Mouse (Mus musculus): ENCODE data around the gene Guk1. TPM values are rescaled to one million over a fixed set of nuclear protein-coding genes. Genes with fewer than 3 reads are reported as not detected.

Gene Guk1
- total and polyA plus RNA-seq, 3 experiments: 97.5 to 120 (median 113) TPM

DNA sequence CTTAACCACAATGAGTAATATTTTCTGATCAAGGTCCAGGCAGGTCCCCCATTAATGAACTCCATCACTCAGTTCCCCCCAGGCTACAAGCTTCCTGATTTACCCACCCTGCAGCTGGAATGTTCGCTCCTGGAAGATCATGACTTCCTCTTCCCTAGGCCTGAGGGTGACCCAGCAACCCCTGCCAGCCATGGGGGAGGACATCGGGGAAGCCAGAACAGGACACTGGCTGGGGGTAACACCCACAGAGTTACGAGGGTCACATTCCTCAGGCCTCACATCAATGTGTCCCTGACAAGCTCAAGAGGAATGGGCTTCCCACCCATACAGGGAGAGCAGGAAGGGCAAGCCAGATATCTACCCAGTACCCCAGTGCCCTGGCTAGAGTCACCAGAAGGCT lies 22.2 kb downstream of the Guk1 start:
- no peaks in the 10 kb centered on the region for H3K79me2 ChIP-seq (replicated peaks; ENCODE audit: control insufficient read depth, insufficient read depth, low read length)
- no peak overlapping the region for H3K9ac ChIP-seq (ENCODE audit: low read depth, low read length)
- intact Hi-C loops (cut with DNase I): no loop called here
- no peaks in the 10 kb centered on the region for H3K36me3 ChIP-seq (ENCODE audit: control insufficient read depth, insufficient read depth, low read length)
- H3K4me1 ChIP-seq (ENCODE audit: control insufficient read depth, insufficient read depth, low read length): no peaks in the 10 kb centered on the region
- 33% methylated on average over 3 of the region's 3 CpGs for WGBS
- TF ChIP-seq POLR2A (IDR thresholded peaks at IDR 0.05; ENCODE audit: insufficient read depth, low read depth, low read length): no peak
- TF ChIP-seq EP300 (IDR thresholded peaks at IDR 0.05; ENCODE audit: insufficient read depth, low read depth, low read length): no peak
- TF ChIP-seq CTCF (IDR thresholded peaks at IDR 0.05): no peak
- no peak for DNase-seq
- H3K4me3 ChIP-seq: no peak overlapping the region
- no peak overlapping the region for H3K27ac ChIP-seq
- H3K27me3 ChIP-seq (ENCODE audit: control insufficient read depth, insufficient read depth, low read length): no peaks in the 10 kb centered on the region

- WGBS: 25% methylated on average over 2 of the region's 2 CpGs
- intact Hi-C loops (cut with DNase I): no loop called here
Observed at GRCm38 (mm10) chr11:59165616-59166241, 26.3 kb downstream of the Guk1 start.

GRCm38 (mm10) chr11:59164384-59164783 lies 27.6 kb downstream of the Guk1 start:
- peaks cover 9% of the 10 kb centered on the region for H3K4me1 ChIP-seq (ENCODE audit: control insufficient read depth, insufficient read depth, low read length)
- peak overlapping the region; percentile 100 for H3K27ac ChIP-seq
- no peak overlapping the region for H3K9ac ChIP-seq (ENCODE audit: low read depth, low read length)
- WGBS: 57% methylated on average over 9 of the region's 9 CpGs
- H3K27me3 ChIP-seq (ENCODE audit: control insufficient read depth, insufficient read depth, low read length): no peaks in the 10 kb centered on the region
- no peaks in the 10 kb centered on the region for H3K79me2 ChIP-seq (replicated peaks; ENCODE audit: control insufficient read depth, insufficient read depth, low read length)
- TF ChIP-seq POLR2A (IDR thresholded peaks at IDR 0.05; ENCODE audit: insufficient read depth, low read depth, low read length): no peak
- no peak for TF ChIP-seq EP300 (IDR thresholded peaks at IDR 0.05; ENCODE audit: insufficient read depth, low read depth, low read length)
- no peak for TF ChIP-seq CTCF (IDR thresholded peaks at IDR 0.05)
- no peaks in the 10 kb centered on the region for H3K36me3 ChIP-seq (ENCODE audit: control insufficient read depth, insufficient read depth, low read length)
- intact Hi-C loops (cut with DNase I): no loop called here
- H3K4me3 ChIP-seq: no peak overlapping the region
- peak in 1 of 2 experiments; percentile 22 for DNase-seq

More at GRCm38 (mm10) chr11:59165616-59166241, 26.3 kb downstream of the Guk1 start:
- Histone ChIP-seq H3K9ac (ENCODE audit: low read depth, low read length) (no peak overlapping the region), H3K4me1 (ENCODE audit: control insufficient read depth, insufficient read depth, low read length) (peaks cover 9% of the 10 kb centered on the region), H3K4me3 (no peak overlapping the region), H3K79me2 (replicated peaks; ENCODE audit: control insufficient read depth, insufficient read depth, low read length) (no peaks in the 10 kb centered on the region), H3K27ac (no peak overlapping the region), H3K27me3 (ENCODE audit: control insufficient read depth, insufficient read depth, low read length) (no peaks in the 10 kb centered on the region), H3K36me3 (ENCODE audit: control insufficient read depth, insufficient read depth, low read length) (no peaks in the 10 kb centered on the region)
- DNase-seq: no peak
- no peak for TF ChIP-seq POLR2A (IDR thresholded peaks at IDR 0.05; ENCODE audit: insufficient read depth, low read depth, low read length)
- TF ChIP-seq CTCF (IDR thresholded peaks at IDR 0.05): no peak
- no peak for TF ChIP-seq EP300 (IDR thresholded peaks at IDR 0.05; ENCODE audit: insufficient read depth, low read depth, low read length)

DNA sequence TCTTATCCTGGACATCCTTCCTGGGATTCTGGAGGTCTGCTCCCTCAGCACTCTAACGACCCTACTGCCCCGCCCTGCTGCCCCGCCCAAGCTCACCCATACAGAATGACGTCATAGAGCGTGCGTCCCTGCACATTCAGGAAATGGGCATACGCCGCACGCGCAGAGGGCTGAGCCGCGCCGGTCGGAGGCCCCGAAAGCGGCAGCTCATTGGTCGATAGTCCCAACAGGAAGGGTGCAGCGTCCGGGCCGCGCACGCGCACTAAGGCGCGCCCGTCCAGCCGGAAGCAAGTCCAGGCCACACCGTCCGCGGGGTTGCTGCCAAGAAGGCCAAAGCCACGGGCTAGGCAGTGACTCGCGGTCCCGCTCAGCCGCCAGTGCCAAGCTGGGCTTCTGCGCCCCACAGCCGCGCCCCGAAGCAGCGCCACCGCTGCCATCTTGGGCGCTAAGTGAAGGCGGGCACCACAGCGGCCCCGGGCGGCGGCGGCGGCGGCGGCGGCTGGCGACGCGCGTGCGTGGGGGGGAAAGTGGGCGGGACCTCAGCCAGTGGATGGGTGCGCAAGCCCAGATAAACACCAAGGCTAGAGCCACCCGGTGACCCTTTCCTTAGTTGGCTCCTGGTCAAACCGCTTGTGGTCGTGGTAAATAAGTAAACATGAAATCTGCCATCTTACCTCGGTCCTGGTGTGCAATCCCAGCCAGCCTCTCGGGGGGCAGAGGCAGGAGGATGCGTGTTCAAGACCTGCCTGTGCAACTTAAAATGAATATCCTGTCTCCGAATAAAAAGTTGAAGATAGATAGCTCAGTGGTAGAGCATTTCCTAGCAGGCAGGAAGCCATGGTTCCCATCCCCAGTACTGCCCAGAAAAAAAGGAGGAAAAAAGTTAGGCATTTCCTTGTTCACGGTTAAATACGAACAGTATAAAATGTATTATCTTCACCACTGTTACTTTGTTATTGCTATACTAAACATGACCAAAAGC lies 28.5 kb downstream of the Guk1 start, which contains the start of gene Iba57:
Gene Iba57, minus strand, starts transcription at position 485 of the 982 bp plus-strand sequence.
- Histone ChIP-seq H3K27me3 (ENCODE audit: control insufficient read depth, insufficient read depth, low read length) (no peaks in the 10 kb centered on the region), H3K36me3 (ENCODE audit: control insufficient read depth, insufficient read depth, low read length) (no peaks in the 10 kb centered on the region), H3K4me1 (ENCODE audit: control insufficient read depth, insufficient read depth, low read length) (peaks cover 9% of the 10 kb centered on the region), H3K27ac (peak within 1 kb of the TSS; percentile 100), H3K79me2 (replicated peaks; ENCODE audit: control insufficient read depth, insufficient read depth, low read length) (no peaks in the 10 kb centered on the region), H3K9ac (ENCODE audit: low read depth, low read length) (peak within 1 kb of the TSS; percentile 95), H3K4me3 (peak within 1 kb of the TSS; percentile 77)
- DNase-seq: peak; percentile 96 to 99
- peak; percentile 78 for TF ChIP-seq POLR2A (IDR thresholded peaks at IDR 0.05; ENCODE audit: insufficient read depth, low read depth, low read length)
- TF ChIP-seq EP300 (IDR thresholded peaks at IDR 0.05; ENCODE audit: insufficient read depth, low read depth, low read length): peak; percentile 63
- peak; percentile 61 for TF ChIP-seq CTCF (IDR thresholded peaks at IDR 0.05)
- intact Hi-C loops (cut with DNase I): loop anchor here (2.0 kb wide), 2 partner anchors 27 to 63 kb away; no protein-coding TSS in a partner anchor
- WGBS: 2% methylated on average over 68 of the region's 68 CpGs

- DNase-seq: peak in 1 of 2 experiments; percentile 24
- TF ChIP-seq POLR2A (IDR thresholded peaks at IDR 0.05; ENCODE audit: insufficient read depth, low read depth, low read length): no peak
- no peak for TF ChIP-seq EP300 (IDR thresholded peaks at IDR 0.05; ENCODE audit: insufficient read depth, low read depth, low read length)
- TF ChIP-seq CTCF (IDR thresholded peaks at IDR 0.05): no peak
- no peaks in the 10 kb centered on the region for H3K36me3 ChIP-seq (ENCODE audit: control insufficient read depth, insufficient read depth, low read length)
- peak overlapping the region; percentile 77 for H3K4me3 ChIP-seq
- no peaks in the 10 kb centered on the region for H3K79me2 ChIP-seq (replicated peaks; ENCODE audit: control insufficient read depth, insufficient read depth, low read length)
- H3K9ac ChIP-seq (ENCODE audit: low read depth, low read length): no peak overlapping the region
- H3K27ac ChIP-seq: peak overlapping the region; percentile 100
- 44% methylated on average over 9 of the region's 9 CpGs for WGBS
- peaks cover 9% of the 10 kb centered on the region for H3K4me1 ChIP-seq (ENCODE audit: control insufficient read depth, insufficient read depth, low read length)
- no peaks in the 10 kb centered on the region for H3K27me3 ChIP-seq (ENCODE audit: control insufficient read depth, insufficient read depth, low read length)
- intact Hi-C loops (cut with DNase I): loop anchor here (2.0 kb wide), 2 partner anchors 28 to 64 kb away; no protein-coding TSS in a partner anchor
Observed at GRCm38 (mm10) chr11:59162443-59163254, 29.4 kb downstream of the Guk1 start.

All from heart, adult 2 months (tissue).